Mouse (Mus musculus): ENCODE measurements around the gene Hira.

Hira gene

GRCm38 (mm10) chr16:18976315-18976714, 99.5 kb downstream of the Hira start:
- no peak for TF ChIP-seq GATA4 (IDR thresholded peaks at IDR 0.05; ENCODE audit: insufficient replicate concordance, low read length)

- TF ChIP-seq GATA4 (IDR thresholded peaks at IDR 0.05; ENCODE audit: insufficient replicate concordance, low read length): no peak
Measured at GRCm38 (mm10) chr16:18986381-18986780, 109.5 kb downstream of the Hira start.

DNA sequence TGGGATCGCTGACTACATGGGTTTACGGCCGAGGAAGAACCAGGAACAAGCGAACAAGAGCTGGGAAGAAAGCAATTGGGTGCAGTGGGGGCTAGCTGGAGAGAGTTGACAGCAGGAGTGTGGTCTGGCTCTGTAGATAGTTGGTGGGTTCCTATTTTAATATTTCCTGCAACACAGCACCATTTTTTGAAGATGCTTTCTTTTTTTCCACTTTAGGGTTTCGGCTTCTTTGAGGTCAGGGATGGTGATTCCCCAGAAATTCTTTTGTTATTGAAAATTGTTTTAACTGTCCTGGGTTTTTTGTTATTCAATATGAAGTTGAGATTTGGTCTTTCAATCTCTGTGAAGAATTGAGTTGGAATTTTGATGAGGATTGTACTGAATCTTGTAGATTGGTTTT, 110.0 kb downstream of the Hira start:
- TF ChIP-seq GATA4 (IDR thresholded peaks at IDR 0.05; ENCODE audit: insufficient replicate concordance, low read length): no peak

GRCm38 (mm10) chr16:19003757-19004156, 126.9 kb downstream of the Hira start:
- TF ChIP-seq GATA4 (IDR thresholded peaks at IDR 0.05; ENCODE audit: insufficient replicate concordance, low read length): no peak

DNA sequence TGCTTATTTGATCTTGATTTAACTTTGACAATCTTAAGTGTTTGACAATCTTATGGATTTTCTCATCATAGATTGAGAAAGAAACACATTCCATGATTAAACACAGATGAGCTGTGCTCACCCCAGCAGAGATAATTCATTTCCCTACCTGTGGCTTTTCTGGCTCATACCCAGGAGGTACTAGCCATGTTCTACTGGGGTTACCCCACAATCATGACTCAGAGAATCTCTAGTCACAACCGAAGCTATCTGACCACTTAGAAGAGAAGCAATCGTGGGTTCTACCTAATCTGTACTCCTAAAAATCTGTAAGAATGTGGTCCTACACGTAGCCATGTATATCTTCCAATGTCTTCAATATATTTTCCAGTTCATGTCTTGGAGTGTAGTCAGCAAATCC, 128.5 kb downstream of the Hira start:
- no peak for TF ChIP-seq GATA4 (IDR thresholded peaks at IDR 0.05; ENCODE audit: insufficient replicate concordance, low read length)

GRCm38 (mm10) chr16:19006715-19007114, 129.9 kb downstream of the Hira start:
- TF ChIP-seq GATA4 (IDR thresholded peaks at IDR 0.05; ENCODE audit: insufficient replicate concordance, low read length): no peak

DNA sequence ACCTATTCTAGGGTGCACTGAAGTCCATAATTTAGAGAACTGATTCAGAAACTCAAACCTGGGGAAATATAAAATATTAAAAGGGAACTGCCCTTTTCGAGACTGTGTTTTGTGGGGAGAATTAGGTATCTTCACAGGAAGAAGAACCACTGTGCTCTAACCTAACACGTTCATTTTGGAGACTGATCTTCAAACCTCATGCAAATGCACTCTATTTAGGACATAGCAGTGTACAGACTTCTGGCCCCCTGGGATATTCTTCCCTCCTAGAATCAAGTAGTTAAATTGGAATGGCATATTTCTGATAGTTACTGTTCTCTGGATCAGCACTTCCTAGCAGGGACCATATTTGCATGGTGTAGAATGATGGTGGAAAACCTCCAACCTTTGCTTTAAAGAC, 133.9 kb downstream of the Hira start:
- no peak for TF ChIP-seq GATA4 (IDR thresholded peaks at IDR 0.05; ENCODE audit: insufficient replicate concordance, low read length)

- no peak for TF ChIP-seq GATA4 (IDR thresholded peaks at IDR 0.05; ENCODE audit: insufficient replicate concordance, low read length)
Measured at GRCm38 (mm10) chr16:19013550-19013949, 136.7 kb downstream of the Hira start.

- no peak for TF ChIP-seq GATA4 (IDR thresholded peaks at IDR 0.05; ENCODE audit: insufficient replicate concordance, low read length)
Measured at GRCm38 (mm10) chr16:19014650-19015049, 137.8 kb downstream of the Hira start.
